ENCODE assay signal across 8 mouse cellular contexts in genomic region chr1:37479074-37479473, GRCm38 (mm10). TPM values are rescaled to one million over a fixed set of nuclear protein-coding genes. Genes with fewer than 3 reads are reported as not detected.
A peak's percentile ranks its signal among the peaks of the same experiment; 100 is the strongest.
DNase-seq lines count a peak whose midpoint lies in the region; ATAC-seq and TF ChIP-seq lines count a peak whose summit lies in the region.
"Had no signal": no experiment of that assay in that cellular context is flagged by ENCODE, and none has a peak within 500 bp of the region (broad histone marks: within the 10 kb centered on the region; RNA-seq: fewer than 3 reads in every experiment).

No protein-coding gene starts in this region.

- 72% methylated on average over 9 of the region's 9 CpGs for WGBS in hindbrain, embryonic 16.5 days

- peak; percentile 83 for ATAC-seq in erythroid progenitor cell, adult 5-6 weeks (replicated peaks; ENCODE audit: low FRiP score, poor library complexity, severe bottlenecking)
- peak; percentile 74 for ATAC-seq in megakaryocyte progenitor cell, adult 5-6 weeks (replicated peaks; ENCODE audit: poor library complexity)
- ATAC-seq in hindbrain, embryonic 16.5 days = no peak

- H3K27ac ChIP-seq in layer of hippocampus, adult 2 months = no peak overlapping the region
- no peak overlapping the region for H3K27ac ChIP-seq in hindbrain, embryonic 16.5 days (ENCODE audit: low read depth, low read length)
- H3K27ac ChIP-seq: embryonic facial prominence, embryonic 15.5 days had no signal

- no peaks in the 10 kb centered on the region for H3K27me3 ChIP-seq in hindbrain, embryonic 16.5 days (replicated peaks; ENCODE audit: control insufficient read depth, insufficient read depth, low read length)
- H3K27me3 ChIP-seq: embryonic facial prominence, embryonic 15.5 days had no signal

- H3K36me3 ChIP-seq in hindbrain, embryonic 16.5 days (ENCODE audit: control insufficient read depth, insufficient read depth, low read length) = no peaks in the 10 kb centered on the region
- H3K36me3 ChIP-seq: embryonic facial prominence, embryonic 15.5 days had no signal

- H3K9ac ChIP-seq in hindbrain, embryonic 16.5 days (ENCODE audit: low read depth, low read length) = no peak overlapping the region
- H3K9ac ChIP-seq: embryonic facial prominence, embryonic 15.5 days had no signal

- H3K4me2 ChIP-seq in hindbrain, embryonic 16.5 days (ENCODE audit: low read length) = no peak overlapping the region
- H3K4me2 ChIP-seq: embryonic facial prominence, embryonic 15.5 days had no signal

- peak; percentile 13 to 25 for DNase-seq in layer of hippocampus, adult 2 months (ENCODE audit: low spot score in 2 of 2)
- no peak for DNase-seq in layer of hippocampus, adult 9-11 months
- peak; percentile 4 for DNase-seq in WW6 (ENCODE audit: low read depth, low spot score)
- DNase-seq in urinary bladder, adult 2 months (ENCODE audit: low spot score) = no peak

- TF ChIP-seq CTCF in layer of hippocampus, adult 2 months (conservative IDR thresholded peaks at IDR 0.05) = peak; percentile 77

- no peaks in the 10 kb centered on the region for H3K9me3 ChIP-seq in hindbrain, embryonic 16.5 days (ENCODE audit: control insufficient read depth, low read length)
- H3K9me3 ChIP-seq: embryonic facial prominence, embryonic 15.5 days had no signal

- no peak overlapping the region for H3K4me3 ChIP-seq in layer of hippocampus, adult 2 months
- no peak overlapping the region for H3K4me3 ChIP-seq in hindbrain, embryonic 16.5 days (ENCODE audit: low read length)
- H3K4me3 ChIP-seq: embryonic facial prominence, embryonic 15.5 days had no signal

- H3K4me1 ChIP-seq in hindbrain, embryonic 16.5 days (ENCODE audit: control insufficient read depth, insufficient read depth, low read depth, low read length) = no peaks in the 10 kb centered on the region; the same call in 1 of the 2 replicates
- H3K4me1 ChIP-seq: embryonic facial prominence, embryonic 15.5 days had no signal

RNA-seq across cellular contexts. Expression of gene Unc50, which starts 49.1 kb away (rescaled TPM):
- total RNA-seq in layer of hippocampus, adult 2 months (2021) = 10 to 100 TPM; 53.3 to 59.7 TPM
- 27.7 and 39.6 TPM in 2 replicates for total RNA-seq in erythroid progenitor cell, adult 5-6 weeks (2015; ENCODE audit: low replicate concordance)
- total RNA-seq in erythroid progenitor cell, adult 5-6 weeks (2017; ENCODE audit: low replicate concordance) = 7.6 and 16.2 TPM in 2 replicates
- total RNA-seq in megakaryocyte progenitor cell, adult 5-6 weeks (2015) = 79.2 and 90.5 TPM in 2 replicates
- 51.2 and 55.2 TPM in 2 replicates for total RNA-seq in megakaryocyte progenitor cell, adult 5-6 weeks (2017)
- 75.2 and 112 TPM in 2 replicates for polyA plus RNA-seq in urinary bladder, adult 2 months (2012; rRNA removed)
- polyA plus RNA-seq in hindbrain, embryonic 16.5 days (2015; fragmentation: Nextera tagmentation; extraction: Ambion mirVana) = 122 and 127 TPM in 2 replicates

RNA-seq across cellular contexts. Expression of gene Coa5, which starts 49.2 kb away (rescaled TPM):
- 10 to 100 TPM; 61.2 to 62.5 TPM for total RNA-seq in layer of hippocampus, adult 2 months (2021)
- 25.6 and 26.0 TPM in 2 replicates for total RNA-seq in erythroid progenitor cell, adult 5-6 weeks (2015; ENCODE audit: low replicate concordance)
- 11.6 and 17.6 TPM in 2 replicates for total RNA-seq in erythroid progenitor cell, adult 5-6 weeks (2017; ENCODE audit: low replicate concordance)
- total RNA-seq in megakaryocyte progenitor cell, adult 5-6 weeks (2015) = 84.4 and 88.5 TPM in 2 replicates
- total RNA-seq in megakaryocyte progenitor cell, adult 5-6 weeks (2017) = 61.6 and 68.1 TPM in 2 replicates
- polyA plus RNA-seq in urinary bladder, adult 2 months (2012; rRNA removed) = 51.5 and 60.7 TPM in 2 replicates
- polyA plus RNA-seq in hindbrain, embryonic 16.5 days (2015; fragmentation: Nextera tagmentation; extraction: Ambion mirVana) = 60.4 and 66.2 TPM in 2 replicates

Comparison
In these comparisons a context has a peak if more than half of its experiments do, and no peak if none do; other contexts are left out.
1. DNase-seq: peak in layer of hippocampus, adult 2 months (2 of 2) and WW6 (single experiment); none in layer of hippocampus, adult 9-11 months (single experiment) and urinary bladder, adult 2 months (single experiment).